Mouse (Mus musculus) lung, postnatal 0 days (tissue): Measurements from ENCODE around the gene Rnf169. TPM values are rescaled to one million over a fixed set of nuclear protein-coding genes. Genes with fewer than 3 reads are reported as not detected.
"Not testable (repeated sequence)": the region's sequence is repeated elsewhere in the genome, so short reads cannot be mapped to it uniquely, and the experiment has no call there.

Source experiments
- ATAC-seq: fragments of 200-750 bp; cut with Nextera tagmentation; 2 replicates; pipeline ENCODE4 v1.8.0; 2017; ENCODE audit warnings: moderate library complexity
- DNase-seq: peaks from one replicate; pipeline ENCODE4 v3.0.0-alpha.2; 2016; ENCODE audit warnings: low spot score
- H3K27ac ChIP-seq: fragments of 300-500 bp; sonication (generic); 2 replicates; pipeline ENCODE4 v1.5.1; 2014; ENCODE audit warnings: antibody characterized with exemption, mild to moderate bottlenecking, low read length, mixed read lengths
- H3K27me3 ChIP-seq: fragments of 300-500 bp; sonication (generic); replicated peaks from 2 replicates; pipeline ENCODE4 v1.6.1; 2014; ENCODE audit warnings: low read length, mixed read lengths; ENCODE audit not compliant: insufficient read depth
- H3K36me3 ChIP-seq: fragments of 300-500 bp; sonication (generic); 2 replicates; pipeline ENCODE4 v1.6.1; 2014; ENCODE audit warnings: low read length, mixed read lengths; ENCODE audit not compliant: insufficient read depth
- H3K4me1 ChIP-seq: fragments of 300-500 bp; sonication (generic); 2 replicates; pipeline ENCODE4 v1.6.1; 2014; ENCODE audit warnings: antibody characterized with exemption, low read depth, low read length, mixed read lengths; ENCODE audit not compliant: insufficient read depth
- H3K4me2 ChIP-seq: fragments of 300-500 bp; sonication (generic); replicated peaks from 2 replicates; pipeline ENCODE4 v1.6.1; 2014; ENCODE audit warnings: low read depth, mild to moderate bottlenecking, low read length, moderate library complexity, mixed read lengths
- H3K4me3 ChIP-seq: fragments of 300-500 bp; sonication (generic); 2 replicates; pipeline ENCODE4 v1.5.1; 2014; ENCODE audit warnings: low read depth, low read length
- H3K9ac ChIP-seq: fragments of 300-500 bp; sonication (generic); replicated peaks from 2 replicates; pipeline ENCODE4 v1.6.1; 2014; ENCODE audit warnings: low read depth, mild to moderate bottlenecking
- H3K9me3 ChIP-seq: fragments of 300-500 bp; sonication (generic); 2 replicates; pipeline ENCODE4 v1.6.1; 2016; ENCODE audit warnings: low read length, mixed read lengths
- CTCF ChIP-seq: IDR thresholded peaks from 2 replicates; pipeline ENCODE4 v1.5.1; 2016; ENCODE audit warnings: antibody characterized with exemption, mild to moderate bottlenecking
- EP300 ChIP-seq: IDR thresholded peaks from 2 replicates; pipeline ENCODE4 v1.6.1; 2016; ENCODE audit warnings: antibody characterized with exemption, mild to moderate bottlenecking, control low read depth
- WGBS: fragments of 180-500 bp; shearing (Covaris S2); extraction: QIAGEN DNeasy Blood & Tissue Kit; methylation state at CpG from one replicate; pipeline ENCODE4 v1.1.7; 2014; 5-methylcytosine and 5-hydroxymethylcytosine counted together
- polyA plus RNA-seq: library from polyadenylated mRNA; unstranded; fragments of >200 nt; fragmentation: Nextera tagmentation; extraction: Ambion mirVana; gene quantifications from 2 replicates; pipeline ENCODE4 v1.2.1, GENCODE M21; 2015

Rnf169 gene
- polyA plus RNA-seq, 1 experiment from 2014 or later, result 3.8 TPM

GRCm38 (mm10) chr7:99963237-99963860 is 16.9 kb downstream of the Rnf169 start:
- no peaks in the 10 kb centered on the region for H3K36me3 ChIP-seq
- ATAC-seq (no peak; the same call in 1 of the 2 replicates), DNase-seq (no peak)
- no peaks in the 10 kb centered on the region for H3K9me3 ChIP-seq
- no peak overlapping the region for H3K4me2 ChIP-seq
- no peak for TF ChIP-seq EP300
- TF ChIP-seq CTCF, result no peak
- 64% methylated on average over 3 of the region's 3 CpGs for WGBS
- peaks cover 21% of the 10 kb centered on the region for H3K4me1 ChIP-seq
- H3K9ac ChIP-seq, result no peak overlapping the region
- H3K27me3 ChIP-seq, result no peaks in the 10 kb centered on the region
- peak overlapping the region; percentile 84 for H3K27ac ChIP-seq
- no peak overlapping the region for H3K4me3 ChIP-seq

GRCm38 (mm10) chr7:99962536-99963236 is 17.6 kb downstream of the Rnf169 start:
- Histone ChIP-seq H3K27ac (peak overlapping the region; percentile 84), H3K27me3 (no peaks in the 10 kb centered on the region), H3K4me2 (no peak overlapping the region), H3K9ac (no peak overlapping the region), H3K4me1 (peaks cover 21% of the 10 kb centered on the region), H3K4me3 (no peak overlapping the region), H3K9me3 (no peaks in the 10 kb centered on the region), H3K36me3 (no peaks in the 10 kb centered on the region)
- WGBS, result 31% methylated on average over 8 of the region's 8 CpGs
- TF ChIP-seq EP300, result peak; percentile 93
- TF ChIP-seq CTCF, result no peak
- ATAC-seq, result peak; percentile 55
- peak; percentile 72 for DNase-seq

- ATAC-seq (no peak), DNase-seq (no peak)
- Histone ChIP-seq H3K36me3 (no peaks in the 10 kb centered on the region), H3K9ac (no peak overlapping the region), H3K4me1 (peaks cover 21% of the 10 kb centered on the region), H3K27me3 (no peaks in the 10 kb centered on the region), H3K4me2 (no peak overlapping the region), H3K27ac (peak overlapping the region; percentile 32; the same call in 1 of the 2 replicates), H3K9me3 (no peaks in the 10 kb centered on the region), H3K4me3 (no peak overlapping the region)
- no peak for TF ChIP-seq CTCF
- TF ChIP-seq EP300, result no peak
- 87% methylated on average over 2 of the region's 2 CpGs for WGBS
Measured at GRCm38 (mm10) chr7:99961518-99961917, 18.7 kb downstream of the Rnf169 start.

GRCm38 (mm10) chr7:99960571-99960970 is 19.7 kb downstream of the Rnf169 start:
- H3K4me2 ChIP-seq, H3K36me3 ChIP-seq, H3K4me3 ChIP-seq, H3K9ac ChIP-seq, H3K9me3 ChIP-seq, H3K27me3 ChIP-seq, DNase-seq, H3K27ac ChIP-seq, ATAC-seq: not testable (repeated sequence)
- peak; percentile 22; the same call in 1 of the 2 replicates for TF ChIP-seq EP300
- H3K4me1 ChIP-seq, result peaks cover 21% of the 10 kb centered on the region
- WGBS, result 47% methylated on average over 2 of the region's 2 CpGs

GRCm38 (mm10) chr7:99957226-99957965 is 22.9 kb downstream of the Rnf169 start:
- H3K36me3 ChIP-seq, result 0 out of 2 replicates have a peak, but pooled peaks cover 4% of the 10 kb centered on the region
- ATAC-seq (no peak), DNase-seq (no peak)
- peaks cover under 1% of the 10 kb centered on the region; the same call in 1 of the 2 replicates for H3K4me1 ChIP-seq
- H3K27ac ChIP-seq, result no peak overlapping the region
- TF ChIP-seq CTCF (no peak), EP300 (no peak)
- 84% methylated on average over 12 of the region's 12 CpGs for WGBS
- H3K9me3 ChIP-seq, result no peaks in the 10 kb centered on the region
- no peak overlapping the region for H3K4me3 ChIP-seq
- H3K4me2 ChIP-seq, result no peak overlapping the region
- no peaks in the 10 kb centered on the region for H3K27me3 ChIP-seq
- no peak overlapping the region for H3K9ac ChIP-seq

- DNase-seq (no peak), ATAC-seq (no peak)
- Histone ChIP-seq H3K4me1 (no peaks in the 10 kb centered on the region), H3K9ac (no peak overlapping the region), H3K4me2 (no peak overlapping the region), H3K36me3 (0 out of 2 replicates have a peak, but pooled peaks cover 4% of the 10 kb centered on the region), H3K27ac (no peak overlapping the region), H3K9me3 (no peaks in the 10 kb centered on the region), H3K27me3 (no peaks in the 10 kb centered on the region), H3K4me3 (no peak overlapping the region)
- TF ChIP-seq CTCF (no peak), EP300 (no peak)
- 92% methylated on average over 7 of the region's 7 CpGs for WGBS
Measured at GRCm38 (mm10) chr7:99956095-99956494, 24.2 kb downstream of the Rnf169 start.
